Mouse (Mus musculus): ENCODE results near the gene Dpp6. TPM values are rescaled to one million over a fixed set of nuclear protein-coding genes. Genes with fewer than 3 reads are reported as not detected.

Dpp6 gene
- polyA plus RNA-seq, 2 experiments, result 2.4 to 5.0 TPM

DNA sequence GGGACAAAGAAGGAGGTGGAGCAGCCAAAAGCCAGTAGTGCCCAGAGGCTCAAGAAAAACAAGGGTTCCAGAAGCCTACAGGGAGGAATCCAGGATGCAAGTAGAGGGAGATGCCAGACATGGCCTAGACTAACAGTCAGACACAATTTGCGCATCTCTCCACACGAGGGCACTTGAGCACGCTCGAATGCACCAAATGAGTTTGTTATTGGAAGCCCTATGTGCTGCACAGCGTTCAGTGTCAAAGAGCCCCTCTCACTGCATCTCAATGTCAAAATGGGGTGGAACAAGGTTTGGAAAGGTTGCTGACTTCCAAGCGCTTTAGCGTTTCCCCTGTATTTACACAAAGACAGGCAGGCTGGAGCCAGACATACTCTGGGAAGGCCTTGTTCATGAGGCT is 231.2 kb downstream of the Dpp6 start:
- Histone ChIP-seq H3K27ac (replicated peaks; ENCODE audit: low read depth, low read length) (no peak overlapping the region), H3K27me3 (ENCODE audit: control insufficient read depth, insufficient read depth, low read length) (peaks cover 28% of the 10 kb centered on the region), H3K36me3 (ENCODE audit: control insufficient read depth, insufficient read depth, low read length) (no peaks in the 10 kb centered on the region), H3K4me1 (ENCODE audit: control insufficient read depth, insufficient read depth, low read length) (no peaks in the 10 kb centered on the region), H3K4me2 (replicated peaks; ENCODE audit: low read depth, low read length, severe bottlenecking) (no peak overlapping the region), H3K9ac (ENCODE audit: low read depth, low read length, severe bottlenecking) (no peak overlapping the region), H3K4me3 (replicated peaks; ENCODE audit: low read length) (no peak overlapping the region), H3K9me3 (ENCODE audit: control insufficient read depth, low read length) (no peaks in the 10 kb centered on the region)
- 32% methylated on average over 7 of the region's 7 CpGs for WGBS
- DNase-seq (ENCODE audit: low spot score), result no peak
- ATAC-seq (ENCODE audit: low FRiP score, low read depth), result no peak
- no peak for TF ChIP-seq POLR2A (IDR thresholded peaks at IDR 0.05; ENCODE audit: borderline replicate concordance, extremely low read depth, insufficient read depth, insufficient read length)

DNA sequence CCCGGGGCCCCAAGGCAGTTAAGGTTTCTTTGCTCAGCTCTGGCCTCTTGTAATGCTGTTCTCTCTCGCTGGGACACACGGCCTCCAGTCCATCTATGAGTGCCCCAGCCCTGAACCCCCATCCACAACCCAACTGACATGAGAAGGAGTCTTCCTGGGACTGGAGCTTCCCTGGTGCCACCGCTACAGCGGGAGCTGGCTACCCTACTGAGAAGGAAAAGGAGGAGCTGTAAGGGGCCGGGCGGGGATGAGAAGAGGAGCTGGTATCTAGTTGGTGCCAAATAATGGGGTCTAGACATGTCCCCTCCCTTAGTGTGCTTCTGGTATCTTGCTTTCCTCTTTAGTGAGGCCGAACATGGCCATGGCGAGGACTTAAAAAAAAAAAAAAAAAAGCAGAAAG is 231.9 kb downstream of the Dpp6 start:
- Histone ChIP-seq H3K4me1 (ENCODE audit: control insufficient read depth, insufficient read depth, low read length) (no peaks in the 10 kb centered on the region), H3K9me3 (ENCODE audit: control insufficient read depth, low read length) (no peaks in the 10 kb centered on the region), H3K27ac (replicated peaks; ENCODE audit: low read depth, low read length) (no peak overlapping the region), H3K36me3 (ENCODE audit: control insufficient read depth, insufficient read depth, low read length) (no peaks in the 10 kb centered on the region), H3K4me2 (replicated peaks; ENCODE audit: low read depth, low read length, severe bottlenecking) (peak overlapping the region; percentile 33), H3K27me3 (ENCODE audit: control insufficient read depth, insufficient read depth, low read length) (peaks cover 28% of the 10 kb centered on the region), H3K9ac (ENCODE audit: low read depth, low read length, severe bottlenecking) (no peak overlapping the region), H3K4me3 (replicated peaks; ENCODE audit: low read length) (peak overlapping the region; percentile 20)
- WGBS, result 6% methylated on average over 9 of the region's 9 CpGs
- ATAC-seq (ENCODE audit: low FRiP score, low read depth) (no peak), DNase-seq (ENCODE audit: low spot score) (no peak)
- TF ChIP-seq POLR2A (IDR thresholded peaks at IDR 0.05; ENCODE audit: borderline replicate concordance, extremely low read depth, insufficient read depth, insufficient read length), result no peak

DNA sequence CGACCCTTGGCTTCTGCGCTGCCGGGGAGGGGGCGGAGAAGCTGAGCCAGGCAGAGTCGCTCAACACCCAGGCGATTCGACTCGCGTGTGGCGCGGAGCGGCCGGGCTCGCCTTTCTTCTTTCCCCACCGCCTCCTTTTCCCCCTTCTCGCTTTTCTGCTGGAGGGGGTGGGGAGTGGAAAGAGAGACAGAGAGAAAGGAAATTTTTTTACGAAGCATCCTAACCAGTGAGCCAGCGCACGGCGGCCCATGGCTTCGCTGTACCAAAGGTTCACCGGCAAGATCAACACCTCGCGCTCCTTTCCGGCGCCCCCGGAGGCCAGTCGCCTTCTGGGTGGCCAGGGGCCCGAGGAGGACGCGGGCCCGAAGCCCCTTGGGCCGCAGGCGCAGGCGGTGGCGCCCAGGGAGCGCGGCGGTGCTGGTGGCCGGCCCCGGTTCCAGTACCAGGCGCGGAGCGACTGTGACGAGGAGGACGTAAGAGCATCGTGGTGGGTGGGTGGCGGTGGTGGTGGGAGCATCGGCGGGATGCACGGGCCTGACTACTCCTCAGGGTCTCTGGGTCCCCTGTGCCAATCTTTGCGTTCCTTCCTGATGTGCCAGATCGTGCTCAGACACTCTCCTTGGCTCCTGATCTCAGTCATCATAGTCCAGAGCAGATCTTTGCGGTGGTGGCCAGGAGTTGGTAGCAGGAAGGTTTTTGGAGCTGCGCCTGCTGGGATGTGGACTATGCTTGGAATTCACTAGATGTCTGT is 232.5 kb downstream of the Dpp6 start:
- 2% methylated on average over 48 of the region's 55 CpGs for WGBS
- no peak overlapping the region for H3K27ac ChIP-seq (replicated peaks; ENCODE audit: low read depth, low read length)
- peaks cover 28% of the 10 kb centered on the region for H3K27me3 ChIP-seq (ENCODE audit: control insufficient read depth, insufficient read depth, low read length)
- peak overlapping the region; percentile 20 for H3K4me3 ChIP-seq (replicated peaks; ENCODE audit: low read length)
- H3K4me1 ChIP-seq (ENCODE audit: control insufficient read depth, insufficient read depth, low read length), result no peaks in the 10 kb centered on the region
- DNase-seq (ENCODE audit: low spot score), result no peak
- ATAC-seq (ENCODE audit: low FRiP score, low read depth), result no peak
- TF ChIP-seq POLR2A (IDR thresholded peaks at IDR 0.05; ENCODE audit: borderline replicate concordance, extremely low read depth, insufficient read depth, insufficient read length), result no peak
- H3K9me3 ChIP-seq (ENCODE audit: control insufficient read depth, low read length), result no peaks in the 10 kb centered on the region
- peak overlapping the region; percentile 33 for H3K4me2 ChIP-seq (replicated peaks; ENCODE audit: low read depth, low read length, severe bottlenecking)
- H3K9ac ChIP-seq (ENCODE audit: low read depth, low read length, severe bottlenecking), result no peak overlapping the region
- no peaks in the 10 kb centered on the region for H3K36me3 ChIP-seq (ENCODE audit: control insufficient read depth, insufficient read depth, low read length)

DNA sequence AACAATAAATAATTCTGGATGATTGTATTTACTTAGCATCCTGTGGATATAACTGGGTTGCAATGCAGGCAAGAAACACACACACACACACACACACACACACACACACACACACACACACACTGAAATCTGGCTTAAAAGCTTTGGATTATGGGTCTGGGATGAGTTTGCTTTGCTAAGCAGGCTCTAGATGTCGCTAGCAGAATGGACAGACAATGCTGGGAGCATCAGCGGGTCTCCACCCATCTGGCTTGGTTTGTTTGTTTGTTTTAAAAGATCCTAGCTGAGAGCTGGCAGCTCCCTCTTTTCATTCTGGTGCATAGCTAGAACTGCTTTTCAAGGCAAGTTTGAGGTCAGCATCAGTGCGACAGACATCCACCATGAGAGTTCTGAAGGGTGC is 234.2 kb downstream of the Dpp6 start:
- Histone ChIP-seq H3K27ac (replicated peaks; ENCODE audit: low read depth, low read length) (no peak overlapping the region), H3K4me2 (replicated peaks; ENCODE audit: low read depth, low read length, severe bottlenecking) (no peak overlapping the region), H3K9ac (ENCODE audit: low read depth, low read length, severe bottlenecking) (no peak overlapping the region), H3K27me3 (ENCODE audit: control insufficient read depth, insufficient read depth, low read length) (peaks cover 28% of the 10 kb centered on the region), H3K36me3 (ENCODE audit: control insufficient read depth, insufficient read depth, low read length) (no peaks in the 10 kb centered on the region), H3K4me1 (ENCODE audit: control insufficient read depth, insufficient read depth, low read length) (no peaks in the 10 kb centered on the region), H3K9me3 (ENCODE audit: control insufficient read depth, low read length) (no peaks in the 10 kb centered on the region), H3K4me3 (replicated peaks; ENCODE audit: low read length) (no peak overlapping the region)
- DNase-seq (ENCODE audit: low spot score) (no peak), ATAC-seq (ENCODE audit: low FRiP score, low read depth) (no peak)
- TF ChIP-seq POLR2A (IDR thresholded peaks at IDR 0.05; ENCODE audit: borderline replicate concordance, extremely low read depth, insufficient read depth, insufficient read length), result no peak
- WGBS, result 47% methylated on average over 3 of the region's 3 CpGs

DNA sequence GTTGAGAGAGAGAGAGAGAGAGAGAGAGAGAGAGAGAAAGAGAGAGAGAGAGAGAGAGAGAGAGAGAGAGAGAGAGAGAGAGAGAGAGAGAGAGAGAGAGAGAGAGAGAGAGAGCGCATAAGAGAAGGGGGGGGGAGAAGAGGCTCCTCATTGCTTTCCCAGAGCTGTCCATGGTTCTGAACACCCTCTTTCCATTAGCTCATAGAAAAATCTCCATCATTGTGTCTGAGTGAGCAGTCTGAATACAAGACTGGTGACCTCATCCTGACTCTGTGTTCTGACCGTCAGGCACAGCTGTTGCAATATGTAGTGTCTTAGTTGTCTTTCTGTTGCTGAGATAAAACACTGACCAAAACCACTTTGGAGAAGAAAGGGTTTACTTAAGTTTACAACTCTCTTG is 235.4 kb downstream of the Dpp6 start:
- TF ChIP-seq POLR2A (IDR thresholded peaks at IDR 0.05; ENCODE audit: borderline replicate concordance, extremely low read depth, insufficient read depth, insufficient read length), result no peak
- no peak overlapping the region for H3K9ac ChIP-seq (ENCODE audit: low read depth, low read length, severe bottlenecking)
- ATAC-seq (ENCODE audit: low FRiP score, low read depth) (peak; percentile 41; the same call in 1 of the 2 replicates), DNase-seq (ENCODE audit: low spot score) (peak; percentile 64)
- no peak overlapping the region for H3K4me2 ChIP-seq (replicated peaks; ENCODE audit: low read depth, low read length, severe bottlenecking)
- H3K27me3 ChIP-seq (ENCODE audit: control insufficient read depth, insufficient read depth, low read length), result peaks cover 28% of the 10 kb centered on the region
- no peaks in the 10 kb centered on the region for H3K9me3 ChIP-seq (ENCODE audit: control insufficient read depth, low read length)
- no peak overlapping the region for H3K4me3 ChIP-seq (replicated peaks; ENCODE audit: low read length)
- no peaks in the 10 kb centered on the region for H3K36me3 ChIP-seq (ENCODE audit: control insufficient read depth, insufficient read depth, low read length)
- no peaks in the 10 kb centered on the region for H3K4me1 ChIP-seq (ENCODE audit: control insufficient read depth, insufficient read depth, low read length)
- H3K27ac ChIP-seq (replicated peaks; ENCODE audit: low read depth, low read length), result no peak overlapping the region
- WGBS, result 40% methylated on average over 2 of the region's 2 CpGs

All from limb, embryonic 14.5 days (tissue).